Mouse (Mus musculus): ENCODE measurements at regions not wholly inside any gene's neighbourhood (a gene's known extent, or its start where the extent isn't known, plus 50 kb on each side); places are given as distances from the start of the nearest gene placed in this dataset.

- 91% methylated on average over 3 of the region's 3 CpGs for WGBS
- H3K9ac ChIP-seq = no peak overlapping the region
- H3K27ac ChIP-seq = no peak overlapping the region
- DNase-seq (ENCODE audit: low spot score) (no peak), ATAC-seq (ENCODE audit: low FRiP score) (no peak)
- H3K36me3 ChIP-seq (replicated peaks; ENCODE audit: control insufficient read depth, insufficient read depth) = no peaks in the 10 kb centered on the region
- H3K4me3 ChIP-seq (replicated peaks; ENCODE audit: low read length) = no peak overlapping the region
- no peak overlapping the region for H3K4me2 ChIP-seq (replicated peaks)
- no peaks in the 10 kb centered on the region for H3K9me3 ChIP-seq (ENCODE audit: control insufficient read depth, low read length)
- H3K27me3 ChIP-seq (ENCODE audit: control insufficient read depth, insufficient read depth, low read length) = no peaks in the 10 kb centered on the region
- H3K4me1 ChIP-seq (replicated peaks; ENCODE audit: control insufficient read depth, insufficient read depth, low read length) = 0 out of 2 replicates have a peak, but pooled peaks cover 3% of the 10 kb centered on the region
Observed at GRCm38 (mm10) chr8:26714714-26715113, 262.4 kb upstream of the Zfp703 start.

GRCm38 (mm10) chr8:26718409-26719355 is 258.4 kb upstream of the Zfp703 start:
- H3K9ac ChIP-seq = no peak overlapping the region
- no peak for DNase-seq (ENCODE audit: low spot score)
- no peak overlapping the region for H3K4me3 ChIP-seq (replicated peaks; ENCODE audit: low read length)
- H3K36me3 ChIP-seq (replicated peaks; ENCODE audit: control insufficient read depth, insufficient read depth) = no peaks in the 10 kb centered on the region
- no peak for ATAC-seq (ENCODE audit: low FRiP score)
- 48% methylated on average over 11 of the region's 11 CpGs for WGBS
- no peaks in the 10 kb centered on the region for H3K27me3 ChIP-seq (ENCODE audit: control insufficient read depth, insufficient read depth, low read length)
- H3K4me1 ChIP-seq (replicated peaks; ENCODE audit: control insufficient read depth, insufficient read depth, low read length) = 0 out of 2 replicates have a peak, but pooled peaks cover 3% of the 10 kb centered on the region
- H3K9me3 ChIP-seq (ENCODE audit: control insufficient read depth, low read length) = no peaks in the 10 kb centered on the region
- H3K4me2 ChIP-seq (replicated peaks) = no peak overlapping the region
- H3K27ac ChIP-seq = no peak overlapping the region

GRCm38 (mm10) chr8:26722766-26723165 is 254.4 kb upstream of the Zfp703 start:
- 0 out of 2 replicates have a peak, but pooled peaks cover 3% of the 10 kb centered on the region for H3K4me1 ChIP-seq (replicated peaks; ENCODE audit: control insufficient read depth, insufficient read depth, low read length)
- ATAC-seq (ENCODE audit: low FRiP score) = no peak

GRCm38 (mm10) chr8:26724628-26725027 is 252.5 kb upstream of the Zfp703 start:
- Histone ChIP-seq H3K9me3 (ENCODE audit: control insufficient read depth, low read length) (no peaks in the 10 kb centered on the region), H3K27me3 (ENCODE audit: control insufficient read depth, insufficient read depth, low read length) (no peaks in the 10 kb centered on the region), H3K4me1 (replicated peaks; ENCODE audit: control insufficient read depth, insufficient read depth, low read length) (no peaks in the 10 kb centered on the region), H3K36me3 (replicated peaks; ENCODE audit: control insufficient read depth, insufficient read depth) (no peaks in the 10 kb centered on the region), H3K9ac (no peak overlapping the region), H3K4me3 (replicated peaks; ENCODE audit: low read length) (no peak overlapping the region), H3K4me2 (replicated peaks) (no peak overlapping the region), H3K27ac (no peak overlapping the region)
- WGBS = 91% methylated on average over 5 of the region's 5 CpGs
- DNase-seq (ENCODE audit: low spot score) (no peak), ATAC-seq (ENCODE audit: low FRiP score) (no peak)

More at GRCm38 (mm10) chr8:26722766-26723165, 254.4 kb upstream of the Zfp703 start:
- no peak overlapping the region for H3K27ac ChIP-seq
- no peak for DNase-seq (ENCODE audit: low spot score)
- no peaks in the 10 kb centered on the region for H3K36me3 ChIP-seq (replicated peaks; ENCODE audit: control insufficient read depth, insufficient read depth)
- H3K9me3 ChIP-seq (ENCODE audit: control insufficient read depth, low read length) = no peaks in the 10 kb centered on the region
- WGBS = 78% methylated on average over 3 of the region's 3 CpGs
- no peak overlapping the region for H3K9ac ChIP-seq
- no peak overlapping the region for H3K4me3 ChIP-seq (replicated peaks; ENCODE audit: low read length)
- H3K27me3 ChIP-seq (ENCODE audit: control insufficient read depth, insufficient read depth, low read length) = no peaks in the 10 kb centered on the region
- no peak overlapping the region for H3K4me2 ChIP-seq (replicated peaks)

GRCm38 (mm10) chr8:26725521-26725920 is 251.6 kb upstream of the Zfp703 start:
- Histone ChIP-seq H3K27me3 (ENCODE audit: control insufficient read depth, insufficient read depth, low read length) (no peaks in the 10 kb centered on the region), H3K36me3 (replicated peaks; ENCODE audit: control insufficient read depth, insufficient read depth) (no peaks in the 10 kb centered on the region), H3K4me1 (replicated peaks; ENCODE audit: control insufficient read depth, insufficient read depth, low read length) (no peaks in the 10 kb centered on the region), H3K4me3 (replicated peaks; ENCODE audit: low read length) (no peak overlapping the region), H3K27ac (no peak overlapping the region), H3K9ac (no peak overlapping the region), H3K4me2 (replicated peaks) (no peak overlapping the region), H3K9me3 (ENCODE audit: control insufficient read depth, low read length) (no peaks in the 10 kb centered on the region)
- WGBS = 70% methylated on average over 7 of the region's 7 CpGs
- no peak for ATAC-seq (ENCODE audit: low FRiP score)
- no peak for DNase-seq (ENCODE audit: low spot score)

GRCm38 (mm10) chr8:26729351-26729750 is 247.8 kb upstream of the Zfp703 start:
- no peak overlapping the region for H3K4me2 ChIP-seq (replicated peaks)
- ATAC-seq (ENCODE audit: low FRiP score) (no peak), DNase-seq (ENCODE audit: low spot score) (no peak)
- H3K9me3 ChIP-seq (ENCODE audit: control insufficient read depth, low read length) = no peaks in the 10 kb centered on the region
- no peaks in the 10 kb centered on the region for H3K27me3 ChIP-seq (ENCODE audit: control insufficient read depth, insufficient read depth, low read length)
- no peak overlapping the region for H3K4me3 ChIP-seq (replicated peaks; ENCODE audit: low read length)
- H3K27ac ChIP-seq = no peak overlapping the region
- H3K9ac ChIP-seq = no peak overlapping the region
- H3K4me1 ChIP-seq (replicated peaks; ENCODE audit: control insufficient read depth, insufficient read depth, low read length) = no peaks in the 10 kb centered on the region
- H3K36me3 ChIP-seq (replicated peaks; ENCODE audit: control insufficient read depth, insufficient read depth) = no peaks in the 10 kb centered on the region
- WGBS = 80% methylated on average over 5 of the region's 5 CpGs

GRCm38 (mm10) chr8:26731111-26731510 is 246.0 kb upstream of the Zfp703 start:
- WGBS = 83% methylated on average over 2 of the region's 2 CpGs
- DNase-seq (ENCODE audit: low spot score) (no peak), ATAC-seq (ENCODE audit: low FRiP score) (no peak)

GRCm38 (mm10) chr8:26744424-26744823 is 232.7 kb upstream of the Zfp703 start:
- H3K4me2 ChIP-seq (replicated peaks) = no peak overlapping the region
- H3K27me3 ChIP-seq (ENCODE audit: control insufficient read depth, insufficient read depth, low read length) = no peaks in the 10 kb centered on the region
- H3K27ac ChIP-seq = no peak overlapping the region
- WGBS = 44% methylated on average over 3 of the region's 3 CpGs
- no peak overlapping the region for H3K9ac ChIP-seq
- ATAC-seq (ENCODE audit: low FRiP score) (no peak), DNase-seq (ENCODE audit: low spot score) (no peak)
- no peak overlapping the region for H3K4me3 ChIP-seq (replicated peaks; ENCODE audit: low read length)
- peaks cover 24% of the 10 kb centered on the region for H3K4me1 ChIP-seq (replicated peaks; ENCODE audit: control insufficient read depth, insufficient read depth, low read length)
- no peaks in the 10 kb centered on the region for H3K9me3 ChIP-seq (ENCODE audit: control insufficient read depth, low read length)
- no peaks in the 10 kb centered on the region for H3K36me3 ChIP-seq (replicated peaks; ENCODE audit: control insufficient read depth, insufficient read depth)

More at GRCm38 (mm10) chr8:26731111-26731510, 246.0 kb upstream of the Zfp703 start:
- H3K36me3 ChIP-seq (replicated peaks; ENCODE audit: control insufficient read depth, insufficient read depth) = no peaks in the 10 kb centered on the region
- H3K9ac ChIP-seq = no peak overlapping the region
- no peaks in the 10 kb centered on the region for H3K9me3 ChIP-seq (ENCODE audit: control insufficient read depth, low read length)
- H3K27ac ChIP-seq = no peak overlapping the region
- H3K27me3 ChIP-seq (ENCODE audit: control insufficient read depth, insufficient read depth, low read length) = no peaks in the 10 kb centered on the region
- H3K4me3 ChIP-seq (replicated peaks; ENCODE audit: low read length) = no peak overlapping the region
- no peak overlapping the region for H3K4me2 ChIP-seq (replicated peaks)
- H3K4me1 ChIP-seq (replicated peaks; ENCODE audit: control insufficient read depth, insufficient read depth, low read length) = no peaks in the 10 kb centered on the region

GRCm38 (mm10) chr8:26746811-26747210 is 230.3 kb upstream of the Zfp703 start:
- no peak overlapping the region for H3K4me2 ChIP-seq (replicated peaks)
- no peaks in the 10 kb centered on the region for H3K9me3 ChIP-seq (ENCODE audit: control insufficient read depth, low read length)
- no peak overlapping the region for H3K4me3 ChIP-seq (replicated peaks; ENCODE audit: low read length)
- WGBS = 68% methylated on average over 3 of the region's 3 CpGs
- DNase-seq (ENCODE audit: low spot score) = no peak
- H3K36me3 ChIP-seq (replicated peaks; ENCODE audit: control insufficient read depth, insufficient read depth) = no peaks in the 10 kb centered on the region
- no peaks in the 10 kb centered on the region for H3K27me3 ChIP-seq (ENCODE audit: control insufficient read depth, insufficient read depth, low read length)
- H3K4me1 ChIP-seq (replicated peaks; ENCODE audit: control insufficient read depth, insufficient read depth, low read length) = peaks cover 24% of the 10 kb centered on the region
- peak overlapping the region; percentile 78; the same call in 1 of the 2 replicates for H3K27ac ChIP-seq
- H3K9ac ChIP-seq = no peak overlapping the region
- peak; percentile 9; the same call in 1 of the 2 replicates for ATAC-seq (ENCODE audit: low FRiP score)
